Mouse (Mus musculus) bone marrow, adult 2 months (tissue): ENCODE results near the gene Gm10643.

Source experiments
- CTCF ChIP-seq: fragments of 200-500 bp; IDR thresholded peaks from 2 replicates; pipeline ENCODE4 v1.5.1; 2011; ENCODE audit warnings: low read length, control low read depth; ENCODE audit not compliant: control insufficient read depth, insufficient read depth
- POLR2A ChIP-seq: fragments of 200-500 bp; IDR thresholded peaks from 2 replicates; pipeline ENCODE4 v1.6.1; 2011; ENCODE audit warnings: low read depth, mild to moderate bottlenecking, control low read depth, low read length, borderline replicate concordance; ENCODE audit not compliant: control insufficient read depth

- no peak for TF ChIP-seq POLR2A
- TF ChIP-seq CTCF: no peak
Measured at GRCm38 (mm10) chr8:84021569-84021968, 43.4 kb downstream of the Gm10643 start.
